Mouse (Mus musculus) liver, postnatal 0 days (tissue): ENCODE measurements at regions not wholly inside any gene's neighbourhood (a gene's known extent, or its start where the extent isn't known, plus 50 kb on each side); places are given as distances from the start of the nearest gene placed in this dataset.

Source experiments
- CTCF ChIP-seq: sonication (generic); IDR thresholded peaks from 2 replicates; pipeline ENCODE4 v1.5.1; 2016; ENCODE audit warnings: antibody characterized with exemption, low read depth
- EP300 ChIP-seq: IDR thresholded peaks from 2 replicates; pipeline ENCODE4 v1.6.1; 2016; ENCODE audit warnings: antibody characterized with exemption, low read depth, mild to moderate bottlenecking

GRCm38 (mm10) chr3:35353442-35353841 lies 400.5 kb upstream of the Atp11b start:
- no peak for TF ChIP-seq CTCF
- TF ChIP-seq EP300: no peak
